Mouse (Mus musculus) hindbrain, embryonic 14.5 days (tissue): ENCODE data around the gene Pgp. TPM values are rescaled to one million over a fixed set of nuclear protein-coding genes. Genes with fewer than 3 reads are reported as not detected.

ENCODE experiments used
- ATAC-seq: fragments of 200-750 bp; cut with Nextera tagmentation; 2 replicates; pipeline ENCODE4 v1.8.0; 2017; ENCODE audit warnings: moderate number of reproducible peaks, mild to moderate bottlenecking, moderate TSS enrichment, moderate library complexity; ENCODE audit not compliant: low FRiP score
- DNase-seq: peaks from one replicate; pipeline ENCODE4 v3.0.0-alpha.2; 2015; ENCODE audit warnings: low spot score
- H3K27ac ChIP-seq: fragments of 300-500 bp; sonication (generic); 2 replicates; pipeline ENCODE4 v1.5.1; 2014; ENCODE audit warnings: mild to moderate bottlenecking, moderate library complexity
- H3K27me3 ChIP-seq: fragments of 300-500 bp; sonication (generic); 2 replicates; pipeline ENCODE4 v1.6.1; 2014; ENCODE audit warnings: mild to moderate bottlenecking, low read length, mixed read lengths; ENCODE audit not compliant: control insufficient read depth, insufficient read depth
- H3K36me3 ChIP-seq: fragments of 300-500 bp; sonication (generic); replicated peaks from 2 replicates; pipeline ENCODE4 v1.6.1; 2014; ENCODE audit not compliant: control insufficient read depth, insufficient read depth
- H3K4me1 ChIP-seq: fragments of 300-500 bp; sonication (generic); replicated peaks from 2 replicates; pipeline ENCODE4 v1.6.1; 2014; ENCODE audit warnings: antibody characterized with exemption, low read length, mixed read lengths; ENCODE audit not compliant: control insufficient read depth, insufficient read depth
- H3K4me2 ChIP-seq: fragments of 300-500 bp; sonication (generic); replicated peaks from 2 replicates; pipeline ENCODE4 v1.6.1; 2014; ENCODE audit warnings: mild to moderate bottlenecking, moderate library complexity
- H3K4me3 ChIP-seq: fragments of 300-500 bp; sonication (generic); replicated peaks from 2 replicates; pipeline ENCODE4 v1.5.1; 2014; ENCODE audit warnings: mild to moderate bottlenecking, low read length
- H3K9ac ChIP-seq: fragments of 300-500 bp; sonication (generic); 2 replicates; pipeline ENCODE4 v1.6.1; 2014
- H3K9me3 ChIP-seq: fragments of 300-500 bp; sonication (generic); 2 replicates; pipeline ENCODE4 v1.6.1; 2016; ENCODE audit warnings: low read length; ENCODE audit not compliant: control insufficient read depth
- WGBS: fragments of 180-500 bp; shearing (Covaris S2); extraction: QIAGEN DNeasy Blood & Tissue Kit; methylation state at CpG from one replicate; pipeline ENCODE4 v1.1.7; 2014; 5-methylcytosine and 5-hydroxymethylcytosine counted together
- polyA plus RNA-seq: library from polyadenylated mRNA; unstranded; fragments of >200 nt; fragmentation: Nextera tagmentation; extraction: Ambion mirVana; gene quantifications from 2 replicates; pipeline ENCODE4 v1.2.1, GENCODE M21; 2014

Gene Pgp
- polyA plus RNA-seq, 1 experiment from 2014 or later: 71.2 TPM

GRCm38 (mm10) chr17:24490399-24490798 lies 20.2 kb downstream of the Pgp start:
- Histone ChIP-seq H3K9ac (peak overlapping the region; percentile 92; the same call in 1 of the 2 replicates), H3K9me3 (no peaks in the 10 kb centered on the region), H3K27ac (0 out of 2 replicates have a peak overlapping the region, but pooled peaks have one; percentile 97), H3K36me3 (no peaks in the 10 kb centered on the region), H3K27me3 (no peaks in the 10 kb centered on the region), H3K4me3 (peak overlapping the region; percentile 81; the same call in 1 of the 2 replicates), H3K4me1 (peaks cover 24% of the 10 kb centered on the region), H3K4me2 (peak overlapping the region; percentile 90)
- ATAC-seq (no peak), DNase-seq (no peak)
- WGBS: 56% methylated on average over 4 of the region's 4 CpGs

- Histone ChIP-seq H3K4me3 (no peak overlapping the region), H3K27me3 (no peaks in the 10 kb centered on the region), H3K9me3 (no peaks in the 10 kb centered on the region), H3K4me1 (peaks cover 6% of the 10 kb centered on the region), H3K4me2 (no peak overlapping the region), H3K27ac (no peak overlapping the region), H3K9ac (no peak overlapping the region), H3K36me3 (peaks cover 41% of the 10 kb centered on the region)
- DNase-seq (no peak), ATAC-seq (no peak)
- WGBS: 47% methylated on average over 2 of the region's 2 CpGs
Measured at GRCm38 (mm10) chr17:24494627-24495335, 24.6 kb downstream of the Pgp start.

DNA sequence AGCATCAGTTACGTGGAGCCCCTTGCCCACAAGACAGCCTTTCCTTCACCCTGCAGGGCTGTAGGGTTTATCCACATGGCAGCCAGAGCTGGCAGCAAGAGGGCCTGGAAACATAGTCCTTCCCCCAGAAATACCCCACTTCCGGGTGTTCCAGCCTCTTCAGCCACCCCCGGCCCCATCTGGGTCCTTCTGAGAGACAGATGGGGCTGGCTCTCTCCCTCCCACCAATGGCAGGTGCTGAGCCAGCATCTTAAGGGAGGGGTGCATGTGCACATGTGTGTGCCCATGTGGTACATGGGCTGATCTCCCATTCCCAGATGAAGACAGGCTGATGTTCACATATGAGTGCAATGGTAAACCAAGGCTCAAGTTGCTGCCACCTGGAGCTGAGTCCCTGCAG lies 25.3 kb downstream of the Pgp start:
- no peak overlapping the region for H3K27ac ChIP-seq
- H3K4me2 ChIP-seq: no peak overlapping the region
- no peak overlapping the region for H3K4me3 ChIP-seq
- 74% methylated on average over 3 of the region's 3 CpGs for WGBS
- H3K4me1 ChIP-seq: no peaks in the 10 kb centered on the region
- H3K9ac ChIP-seq: no peak overlapping the region
- H3K27me3 ChIP-seq: no peaks in the 10 kb centered on the region
- no peaks in the 10 kb centered on the region for H3K9me3 ChIP-seq
- no peak for ATAC-seq
- peaks cover 46% of the 10 kb centered on the region for H3K36me3 ChIP-seq
- DNase-seq: no peak

GRCm38 (mm10) chr17:24496026-24496425 lies 25.8 kb downstream of the Pgp start:
- Histone ChIP-seq H3K9ac (no peak overlapping the region), H3K4me2 (no peak overlapping the region), H3K9me3 (no peaks in the 10 kb centered on the region), H3K27ac (no peak overlapping the region), H3K36me3 (peaks cover 51% of the 10 kb centered on the region), H3K4me1 (no peaks in the 10 kb centered on the region), H3K4me3 (no peak overlapping the region), H3K27me3 (no peaks in the 10 kb centered on the region)
- DNase-seq: no peak
- ATAC-seq: no peak
- 69% methylated on average over 1 of the region's 1 CpGs for WGBS

- Histone ChIP-seq H3K4me3 (no peak overlapping the region), H3K9me3 (no peaks in the 10 kb centered on the region), H3K27ac (no peak overlapping the region), H3K27me3 (no peaks in the 10 kb centered on the region), H3K4me2 (no peak overlapping the region), H3K4me1 (0 out of 2 replicates have a peak, but pooled peaks cover 3% of the 10 kb centered on the region), H3K9ac (no peak overlapping the region), H3K36me3 (peaks cover 98% of the 10 kb centered on the region)
- no peak for DNase-seq
- WGBS: 45% methylated on average over 11 of the region's 11 CpGs
- ATAC-seq: no peak
Measured at GRCm38 (mm10) chr17:24502208-24502607, 32.0 kb downstream of the Pgp start.

DNA sequence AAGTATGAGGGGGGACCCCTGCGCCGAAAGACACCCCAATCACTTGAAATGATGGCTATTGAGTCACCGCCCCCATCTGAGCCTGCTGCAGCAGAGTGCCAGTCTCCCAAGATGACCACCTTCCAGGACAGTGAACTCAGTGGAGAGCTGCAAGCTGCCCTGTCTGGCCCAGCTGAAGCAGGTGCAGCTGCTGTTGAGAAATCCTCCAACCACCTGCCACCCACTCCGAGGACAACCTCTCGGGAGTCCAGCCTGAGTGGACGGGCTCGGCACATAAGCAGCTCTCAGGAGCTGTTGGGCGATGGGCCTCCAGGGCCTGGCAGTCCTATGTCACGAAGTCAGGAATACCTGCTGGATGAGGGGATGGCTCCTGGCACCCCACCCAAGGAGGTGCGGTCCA lies 33.9 kb downstream of the Pgp start:
- ATAC-seq: no peak
- no peak overlapping the region for H3K9ac ChIP-seq
- H3K27me3 ChIP-seq: no peaks in the 10 kb centered on the region
- 96% methylated on average over 10 of the region's 10 CpGs for WGBS
- H3K4me3 ChIP-seq: no peak overlapping the region
- peaks cover 98% of the 10 kb centered on the region for H3K36me3 ChIP-seq
- H3K4me2 ChIP-seq: no peak overlapping the region
- no peak for DNase-seq
- H3K27ac ChIP-seq: no peak overlapping the region
- H3K4me1 ChIP-seq: 0 out of 2 replicates have a peak, but pooled peaks cover 3% of the 10 kb centered on the region
- no peaks in the 10 kb centered on the region for H3K9me3 ChIP-seq

GRCm38 (mm10) chr17:24505286-24505955 lies 35.2 kb downstream of the Pgp start:
- H3K4me2 ChIP-seq: no peak overlapping the region
- 0 out of 2 replicates have a peak, but pooled peaks cover 3% of the 10 kb centered on the region for H3K4me1 ChIP-seq
- no peak overlapping the region for H3K4me3 ChIP-seq
- H3K36me3 ChIP-seq: peaks cover 100% of the 10 kb centered on the region
- ATAC-seq (no peak), DNase-seq (no peak)
- WGBS: 88% methylated on average over 29 of the region's 30 CpGs
- no peak overlapping the region for H3K9ac ChIP-seq
- no peak overlapping the region for H3K27ac ChIP-seq
- H3K9me3 ChIP-seq: no peaks in the 10 kb centered on the region
- H3K27me3 ChIP-seq: no peaks in the 10 kb centered on the region

GRCm38 (mm10) chr17:24506332-24507070 lies 36.3 kb downstream of the Pgp start:
- no peak for DNase-seq
- Histone ChIP-seq H3K27me3 (no peaks in the 10 kb centered on the region), H3K4me2 (no peak overlapping the region; the same call in 1 of the 2 replicates), H3K9ac (no peak overlapping the region), H3K9me3 (no peaks in the 10 kb centered on the region), H3K4me3 (no peak overlapping the region), H3K4me1 (0 out of 2 replicates have a peak, but pooled peaks cover 3% of the 10 kb centered on the region), H3K36me3 (peaks cover 100% of the 10 kb centered on the region), H3K27ac (no peak overlapping the region)
- 30% methylated on average over 35 of the region's 36 CpGs for WGBS
- no peak for ATAC-seq

DNA sequence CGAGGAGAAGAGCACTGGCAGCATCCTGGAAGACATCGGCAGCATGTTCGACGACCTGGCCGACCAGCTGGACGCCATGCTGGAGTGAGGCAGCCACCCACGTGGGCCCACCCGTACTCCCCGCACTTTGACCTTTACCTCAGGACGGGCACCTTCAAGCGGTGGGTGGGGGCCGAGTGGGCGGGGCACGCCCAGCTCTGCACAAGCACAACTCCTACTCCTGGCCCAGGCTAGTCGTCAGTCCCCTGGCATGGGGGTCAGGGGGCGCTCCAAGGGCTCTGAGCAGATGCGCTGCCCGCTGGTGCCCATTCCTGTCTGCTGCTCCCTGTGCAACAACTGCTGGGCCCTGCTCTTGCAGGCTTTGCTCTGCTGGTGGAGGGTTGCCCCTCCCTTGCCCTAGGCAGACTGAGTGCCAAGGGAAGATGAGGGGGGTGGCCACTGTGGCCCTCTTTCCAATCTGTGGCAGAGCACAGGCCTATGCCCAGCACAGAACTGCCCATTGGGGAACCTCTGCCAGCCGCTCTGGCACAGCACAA lies 37.0 kb downstream of the Pgp start:
- ATAC-seq (no peak), DNase-seq (no peak)
- Histone ChIP-seq H3K4me2 (no peak overlapping the region), H3K36me3 (peaks cover 100% of the 10 kb centered on the region), H3K4me1 (0 out of 2 replicates have a peak, but pooled peaks cover 3% of the 10 kb centered on the region), H3K27ac (no peak overlapping the region), H3K9me3 (no peaks in the 10 kb centered on the region), H3K27me3 (no peaks in the 10 kb centered on the region), H3K4me3 (no peak overlapping the region), H3K9ac (no peak overlapping the region)
- 49% methylated on average over 19 of the region's 19 CpGs for WGBS
